Mouse (Mus musculus) limb, embryonic 14.5 days (tissue): ENCODE measurements around the gene Cldn1. TPM values are rescaled to one million over a fixed set of nuclear protein-coding genes. Genes with fewer than 3 reads are reported as not detected.

Source experiments
- ATAC-seq: fragments of 200-750 bp; cut with Nextera tagmentation; 2 replicates; pipeline ENCODE4 v1.8.0; 2017; ENCODE audit warnings: low read depth, moderate number of reproducible peaks, moderate TSS enrichment; ENCODE audit not compliant: low FRiP score
- DNase-seq: peaks from one replicate; pipeline ENCODE4 v3.0.0-alpha.2; 2015; ENCODE audit warnings: low spot score
- H3K27ac ChIP-seq: fragments of 300-500 bp; sonication (generic); replicated peaks from 2 replicates; pipeline ENCODE4 v1.5.1; 2014; ENCODE audit warnings: low read depth, mild to moderate bottlenecking, low read length, moderate library complexity, mixed read lengths
- H3K27me3 ChIP-seq: fragments of 300-500 bp; sonication (generic); 2 replicates; pipeline ENCODE4 v1.6.1; 2014; ENCODE audit warnings: low read length, mixed read lengths; ENCODE audit not compliant: control insufficient read depth, insufficient read depth
- H3K36me3 ChIP-seq: fragments of 300-500 bp; sonication (generic); 2 replicates; pipeline ENCODE4 v1.6.1; 2014; ENCODE audit warnings: mild to moderate bottlenecking, low read length, moderate library complexity, mixed read lengths; ENCODE audit not compliant: control insufficient read depth, insufficient read depth
- H3K4me1 ChIP-seq: fragments of 300-500 bp; sonication (generic); 2 replicates; pipeline ENCODE4 v1.6.1; 2014; ENCODE audit warnings: antibody characterized with exemption, low read length, mixed read lengths; ENCODE audit not compliant: control insufficient read depth, insufficient read depth
- H3K4me2 ChIP-seq: fragments of 300-500 bp; sonication (generic); replicated peaks from 2 replicates; pipeline ENCODE4 v1.6.1; 2014; ENCODE audit warnings: low read depth, mild to moderate bottlenecking, low read length, moderate library complexity; ENCODE audit not compliant: severe bottlenecking
- H3K4me3 ChIP-seq: fragments of 300-500 bp; sonication (generic); replicated peaks from 2 replicates; pipeline ENCODE4 v1.5.1; 2014; ENCODE audit warnings: low read length
- H3K9ac ChIP-seq: fragments of 300-500 bp; sonication (generic); 2 replicates; pipeline ENCODE4 v1.6.1; 2014; ENCODE audit warnings: mild to moderate bottlenecking, low read depth, low read length, moderate library complexity; ENCODE audit not compliant: severe bottlenecking
- H3K9me3 ChIP-seq: fragments of 300-500 bp; sonication (generic); 2 replicates; pipeline ENCODE4 v1.6.1; 2016; ENCODE audit warnings: low read length; ENCODE audit not compliant: control insufficient read depth
- POLR2A ChIP-seq: fragments of 200-500 bp; IDR thresholded peaks from 2 replicates; pipeline ENCODE4 v1.8.0; 2012; ENCODE audit warnings: inconsistent platforms, mild to moderate bottlenecking, moderate library complexity, borderline replicate concordance; ENCODE audit not compliant: insufficient read depth, insufficient read length; ENCODE audit errors: extremely low read depth
- WGBS: fragments of 180-500 bp; shearing (Covaris S2); extraction: QIAGEN DNeasy Blood & Tissue Kit; methylation state at CpG from one replicate; pipeline ENCODE4 v1.1.7; 2014; 5-methylcytosine and 5-hydroxymethylcytosine counted together
- polyA plus RNA-seq, 2 experiments: library from polyadenylated mRNA; depleted of rRNA in 1 of 2; stranded (reverse) in 1 of 2; unstranded in 1 of 2; fragments of >200 nt; fragmentation: Nextera tagmentation in 1 of 2; extraction: Ambion mirVana in 1 of 2; gene quantifications; 2 replicates each; pipeline versions ENCODE4 v1.2.1 to v1.2.3; 2012 to 2014

Cldn1 gene
- polyA plus RNA-seq, 2 experiments: 17.3 to 36.7 TPM

DNA sequence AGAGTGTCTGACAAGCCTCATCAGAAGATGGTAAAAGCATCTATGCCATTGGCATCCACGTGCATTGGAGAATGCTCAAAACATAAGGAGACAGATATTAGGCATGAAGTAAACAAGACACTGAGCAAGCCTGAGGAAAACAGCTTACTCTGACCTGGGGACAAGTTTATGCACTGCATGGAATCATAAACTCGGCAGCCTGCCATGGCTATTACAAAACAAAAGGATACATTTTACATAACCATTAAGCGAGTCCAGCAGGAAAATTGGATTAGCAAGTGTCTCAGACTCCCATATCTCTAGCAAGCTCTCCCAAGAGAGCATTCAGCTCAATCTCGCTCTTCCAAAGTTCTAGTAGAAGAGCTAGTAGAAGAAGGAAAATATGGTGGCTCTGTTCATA, 19.3 kb upstream of the Cldn1 start:
- Histone ChIP-seq H3K36me3 (no peaks in the 10 kb centered on the region), H3K9ac (no peak overlapping the region), H3K4me1 (no peaks in the 10 kb centered on the region), H3K4me3 (no peak overlapping the region), H3K9me3 (no peaks in the 10 kb centered on the region), H3K27me3 (no peaks in the 10 kb centered on the region), H3K4me2 (no peak overlapping the region), H3K27ac (no peak overlapping the region)
- TF ChIP-seq POLR2A: no peak
- no peak for DNase-seq
- ATAC-seq: no peak
- WGBS: 87% methylated on average over 4 of the region's 4 CpGs

DNA sequence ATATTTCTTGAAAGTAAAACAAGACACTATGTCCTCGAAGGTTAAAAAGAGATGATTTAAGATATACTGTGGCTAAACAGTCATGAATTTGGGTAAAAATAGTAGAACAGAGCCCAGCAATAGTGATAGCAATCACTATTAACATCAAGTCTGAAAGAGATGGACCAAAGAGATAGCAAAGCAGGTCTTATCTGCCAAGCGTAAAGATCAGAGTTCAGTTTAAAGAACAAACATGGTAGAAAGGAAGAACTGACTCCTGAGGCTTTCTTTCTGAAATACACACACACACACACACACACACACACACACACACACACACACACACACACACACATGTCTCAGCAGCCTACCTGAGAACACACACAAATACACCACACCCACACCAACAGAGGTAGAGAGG, 14.5 kb upstream of the Cldn1 start:
- Histone ChIP-seq H3K4me3 (no peak overlapping the region), H3K36me3 (no peaks in the 10 kb centered on the region), H3K9ac (no peak overlapping the region), H3K4me1 (no peaks in the 10 kb centered on the region), H3K27ac (no peak overlapping the region), H3K9me3 (no peaks in the 10 kb centered on the region), H3K4me2 (no peak overlapping the region), H3K27me3 (no peaks in the 10 kb centered on the region)
- ATAC-seq (no peak), DNase-seq (no peak)
- WGBS: 81% methylated on average over 2 of the region's 2 CpGs
- TF ChIP-seq POLR2A: no peak

DNA sequence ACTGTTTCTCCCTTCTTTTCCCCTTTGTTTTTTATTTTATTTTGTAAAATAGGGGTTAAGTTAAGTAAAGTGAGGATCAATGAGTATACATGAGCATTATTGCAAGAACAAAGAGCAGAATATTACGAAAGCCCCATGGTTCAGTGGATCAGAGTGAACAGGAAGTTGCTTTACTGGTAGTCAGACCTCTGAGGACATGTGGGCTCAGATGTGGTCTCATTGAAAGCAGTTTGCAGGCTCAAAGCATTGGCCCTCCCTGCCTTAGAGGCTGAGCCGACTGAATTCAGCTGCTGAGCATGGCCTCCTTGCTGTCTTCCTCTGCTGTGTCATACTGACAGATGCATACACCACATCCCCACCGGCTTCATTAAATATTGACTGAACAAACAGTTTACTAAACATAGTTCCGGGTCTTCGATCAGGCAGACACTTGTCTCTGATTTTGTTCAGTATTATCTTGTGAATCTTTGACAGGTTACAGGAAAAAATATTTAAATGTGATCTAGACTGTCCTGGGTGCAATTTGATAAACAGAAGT, 12.5 kb upstream of the Cldn1 start:
- TF ChIP-seq POLR2A: no peak
- DNase-seq: no peak
- no peak overlapping the region for H3K9ac ChIP-seq
- ATAC-seq: no peak
- H3K36me3 ChIP-seq: no peaks in the 10 kb centered on the region
- no peak overlapping the region for H3K4me2 ChIP-seq
- H3K4me1 ChIP-seq: no peaks in the 10 kb centered on the region
- no peaks in the 10 kb centered on the region for H3K27me3 ChIP-seq
- 79% methylated on average over 5 of the region's 5 CpGs for WGBS
- H3K27ac ChIP-seq: no peak overlapping the region
- no peak overlapping the region for H3K4me3 ChIP-seq
- no peaks in the 10 kb centered on the region for H3K9me3 ChIP-seq

DNA sequence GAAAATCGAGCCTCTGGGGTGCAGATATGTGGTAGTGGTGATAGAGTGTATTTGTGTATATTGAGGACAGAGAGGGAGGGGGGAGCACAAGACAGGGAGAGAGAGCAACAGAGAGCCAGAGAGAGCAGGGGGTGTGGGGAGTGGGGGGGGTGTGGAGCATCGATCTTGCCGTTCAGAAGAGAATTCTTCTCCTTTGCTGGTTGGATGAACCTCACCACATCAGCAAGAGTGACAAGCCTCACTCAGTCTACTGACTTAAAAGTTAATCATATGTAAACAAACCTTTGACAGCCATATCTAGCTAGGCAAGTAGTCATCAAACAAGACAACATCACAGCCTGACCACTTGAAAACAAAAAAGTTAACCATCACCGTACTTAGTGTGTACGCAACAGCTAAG, 5.5 kb upstream of the Cldn1 start:
- Histone ChIP-seq H3K36me3 (no peaks in the 10 kb centered on the region), H3K27ac (no peak overlapping the region), H3K9me3 (no peaks in the 10 kb centered on the region), H3K4me1 (no peaks in the 10 kb centered on the region), H3K9ac (no peak overlapping the region), H3K4me3 (no peak overlapping the region), H3K4me2 (no peak overlapping the region), H3K27me3 (no peaks in the 10 kb centered on the region)
- DNase-seq (no peak), ATAC-seq (no peak)
- TF ChIP-seq POLR2A: no peak
- 88% methylated on average over 5 of the region's 5 CpGs for WGBS

DNA sequence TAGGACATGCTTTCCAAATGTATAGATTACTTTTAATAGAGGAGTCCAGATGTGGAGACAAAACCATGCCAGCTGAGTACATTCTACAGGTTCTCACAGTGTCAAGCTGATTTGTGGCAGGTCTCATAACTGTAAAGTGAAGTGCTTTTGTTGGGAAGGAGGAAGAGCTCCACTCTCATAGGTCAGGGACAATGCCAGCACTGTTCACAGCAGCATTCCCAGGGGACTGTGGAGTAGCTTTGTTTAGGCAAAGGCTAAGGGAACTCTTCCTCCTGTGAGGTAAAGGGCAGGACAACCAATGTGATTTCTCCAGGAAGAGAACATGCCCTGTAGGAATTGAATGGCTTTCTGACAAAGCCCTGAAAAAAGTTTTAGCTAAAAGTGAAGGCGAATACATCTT, 1.5 kb downstream of the Cldn1 start:
- DNase-seq: no peak
- Histone ChIP-seq H3K9ac (no peak overlapping the region), H3K36me3 (no peaks in the 10 kb centered on the region), H3K27me3 (no peaks in the 10 kb centered on the region), H3K27ac (no peak overlapping the region), H3K9me3 (no peaks in the 10 kb centered on the region), H3K4me1 (no peaks in the 10 kb centered on the region; the same call in 1 of the 2 replicates), H3K4me3 (no peak overlapping the region), H3K4me2 (peak overlapping the region; percentile 21; the same call in 1 of the 2 replicates)
- TF ChIP-seq POLR2A: no peak
- ATAC-seq: no peak
- 83% methylated on average over 1 of the region's 1 CpGs for WGBS
